Mouse (Mus musculus): ENCODE measurements around the gene Slc22a1.

Gene Slc22a1

DNA sequence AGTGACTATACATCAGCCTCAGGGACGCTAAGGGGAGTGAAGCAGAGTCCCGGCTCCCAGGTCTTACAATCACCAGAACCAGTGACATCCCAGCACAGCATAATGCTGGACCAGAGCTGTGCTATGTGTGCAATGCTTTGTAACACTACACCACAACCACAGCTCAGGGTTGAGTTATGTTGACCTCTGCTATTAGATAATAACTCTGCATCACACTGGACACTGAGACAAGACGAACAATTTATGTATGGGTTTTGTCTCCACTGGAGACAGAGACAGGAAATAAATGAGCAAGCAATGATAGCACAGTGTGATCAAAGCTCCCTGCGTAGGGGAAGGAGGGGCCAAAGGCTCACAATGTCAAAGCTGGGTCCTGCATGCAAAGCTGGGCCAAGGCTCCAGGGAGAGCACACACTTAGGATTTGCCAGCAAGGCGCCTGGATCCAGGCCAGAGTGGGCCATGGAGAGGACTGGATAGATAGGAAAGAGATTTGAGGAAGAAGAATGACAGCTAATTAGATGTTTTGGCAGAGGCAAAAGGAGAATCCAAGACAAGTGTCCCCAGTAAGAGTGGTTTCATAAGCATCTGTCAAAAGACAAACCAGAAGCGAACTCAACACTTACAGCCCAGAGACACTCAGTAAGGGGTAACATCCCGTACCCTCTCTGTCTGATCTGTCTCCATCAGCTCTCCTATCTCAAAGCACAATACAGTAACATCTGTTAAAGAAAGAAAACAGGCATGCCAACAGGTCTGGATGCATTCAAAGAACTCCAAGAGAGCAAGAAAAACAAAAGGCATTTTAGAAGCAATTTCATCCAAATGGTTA is 43.6 kb downstream of the Slc22a1 start:
- DNase-seq (ENCODE audit: low spot score in 2 of 2) = no peak

DNA sequence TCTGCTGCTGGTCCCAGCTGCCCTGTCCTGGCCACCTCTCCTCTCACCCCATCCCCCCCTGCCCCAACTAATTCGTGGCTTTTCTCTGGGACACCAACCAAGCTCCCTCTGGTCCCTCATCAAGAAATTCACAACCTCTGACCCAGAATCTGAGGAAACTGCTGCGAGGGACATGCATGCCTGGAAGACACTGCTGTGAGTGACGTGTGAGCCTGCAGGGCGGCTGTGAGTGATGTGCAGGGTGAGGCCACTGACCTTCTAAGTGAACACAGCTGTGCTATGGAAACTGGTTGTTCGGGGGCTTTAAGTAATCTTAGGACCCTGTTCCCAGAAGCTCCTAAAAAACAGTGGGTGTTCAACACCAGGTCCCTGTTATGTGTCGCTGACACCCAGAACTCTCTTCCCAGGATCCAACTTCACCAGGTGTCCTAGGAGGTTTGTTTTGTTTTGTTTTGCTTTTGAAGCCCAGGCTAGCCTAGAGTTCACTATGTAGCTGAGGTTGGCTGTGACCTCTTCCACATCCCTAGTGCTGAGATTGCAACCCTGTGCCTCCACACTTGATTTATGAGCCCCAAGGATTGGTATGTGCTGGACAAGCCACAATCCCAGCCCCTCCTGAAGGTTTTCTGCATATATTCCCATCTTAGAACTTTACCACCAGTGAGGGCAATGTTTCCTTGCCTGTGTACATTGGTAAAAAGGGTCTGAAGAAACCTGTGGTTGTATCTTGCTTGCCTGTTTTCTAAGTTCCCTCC is 44.5 kb downstream of the Slc22a1 start:
- DNase-seq (ENCODE audit: low spot score in 2 of 2) = no peak

DNA sequence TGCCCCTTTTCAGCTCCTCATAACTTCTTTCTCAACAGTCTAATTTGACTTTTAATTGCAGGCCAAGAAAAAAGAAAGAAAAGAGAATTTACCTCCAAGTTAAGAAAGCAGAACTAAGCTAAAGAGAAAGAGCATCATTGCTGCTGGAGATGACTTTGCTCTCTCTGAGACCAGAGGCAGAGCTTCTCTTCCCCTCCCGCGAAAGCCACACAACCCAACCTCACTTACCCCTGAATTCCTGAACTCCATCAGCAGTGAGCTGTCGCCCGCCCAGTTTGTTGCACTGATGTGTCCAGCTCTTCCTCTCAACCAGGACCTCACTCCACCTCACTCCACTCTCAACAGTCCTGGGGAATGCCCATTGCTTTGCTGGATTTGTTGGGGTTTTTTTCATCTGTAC is 47.6 kb downstream of the Slc22a1 start:
- no peak for DNase-seq (ENCODE audit: low spot score in 2 of 2)

DNA sequence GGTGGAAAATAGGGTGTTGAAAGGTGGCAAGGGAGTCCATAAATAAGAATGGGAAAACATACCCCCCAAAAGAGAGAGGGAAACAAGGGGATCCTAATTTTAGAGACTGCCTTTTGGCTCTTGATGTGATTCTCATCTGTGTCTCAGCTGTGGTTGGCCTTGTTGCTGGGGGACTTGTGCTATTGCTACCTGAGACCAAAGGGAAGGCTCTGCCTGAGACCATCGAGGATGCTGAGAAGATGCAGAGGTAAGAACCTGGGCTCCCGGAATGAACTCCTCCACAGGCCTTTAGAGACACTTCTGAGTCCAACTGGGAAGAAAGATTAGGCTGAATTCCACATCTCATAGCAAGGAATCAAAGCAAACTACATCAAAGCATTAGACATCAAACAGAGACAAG is 56.0 kb downstream of the Slc22a1 start:
- no peak for DNase-seq (ENCODE audit: low spot score in 2 of 2)

DNA sequence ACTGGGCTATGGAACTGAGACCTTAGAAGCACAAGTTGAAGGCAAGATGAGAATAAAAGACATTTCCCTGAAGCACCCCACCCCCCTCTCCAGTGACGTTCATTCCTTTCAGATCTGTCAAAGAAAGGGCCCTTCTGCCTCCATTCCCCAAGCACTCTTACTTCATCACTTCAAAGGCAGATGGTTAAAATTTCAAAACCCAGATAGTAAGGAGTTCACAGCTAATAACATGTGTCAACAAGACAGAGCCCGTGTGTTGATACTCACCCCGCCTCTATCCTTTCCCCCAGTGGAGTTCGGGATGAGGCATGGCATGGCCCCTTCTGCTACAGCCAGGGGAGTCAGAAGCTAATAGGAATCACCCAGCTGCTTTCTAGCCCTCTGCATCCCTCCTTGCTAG is 60.2 kb downstream of the Slc22a1 start:
- no peak for DNase-seq (ENCODE audit: low spot score in 2 of 2)

DNA sequence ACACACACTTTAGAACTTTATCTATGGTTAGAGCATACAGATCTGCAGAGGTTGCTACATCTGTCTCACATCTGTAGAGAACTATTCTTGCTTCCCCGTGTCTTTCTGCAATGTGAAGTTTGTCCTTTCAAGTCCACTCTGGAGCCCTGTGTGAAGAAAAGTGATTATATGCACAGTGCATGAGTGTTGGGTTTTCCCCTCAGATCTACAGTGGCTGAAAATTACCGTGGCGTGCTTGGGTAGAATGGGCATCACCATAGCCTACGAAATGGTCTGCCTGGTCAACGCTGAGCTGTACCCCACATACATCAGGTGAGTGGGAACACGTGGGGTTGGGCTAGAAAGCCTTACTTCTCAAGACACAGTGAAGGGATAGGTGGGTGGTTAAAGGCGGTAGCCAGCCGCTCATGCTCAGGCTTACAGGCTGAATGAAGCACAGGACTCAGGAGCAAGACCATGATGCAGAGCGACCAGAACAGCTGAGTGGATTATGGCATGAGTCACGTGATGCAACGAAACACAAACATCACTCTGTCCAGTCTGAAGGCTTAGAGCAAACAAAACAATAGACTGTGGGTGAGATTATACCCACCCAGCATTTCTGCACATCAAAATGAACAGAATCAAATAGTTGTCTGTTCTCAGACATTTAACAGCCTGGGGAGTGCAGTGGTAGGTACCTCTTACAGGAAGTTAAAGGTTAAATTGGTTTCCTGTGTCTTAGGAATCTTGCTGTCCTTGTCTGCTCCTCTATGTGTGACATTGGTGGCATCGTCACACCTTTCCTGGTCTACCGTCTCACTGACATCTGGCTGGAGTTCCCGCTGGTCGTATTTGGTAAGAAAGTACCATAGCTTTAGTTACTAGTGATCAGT is 60.9 kb downstream of the Slc22a1 start:
- no peak for DNase-seq (ENCODE audit: low spot score in 2 of 2)

DNA sequence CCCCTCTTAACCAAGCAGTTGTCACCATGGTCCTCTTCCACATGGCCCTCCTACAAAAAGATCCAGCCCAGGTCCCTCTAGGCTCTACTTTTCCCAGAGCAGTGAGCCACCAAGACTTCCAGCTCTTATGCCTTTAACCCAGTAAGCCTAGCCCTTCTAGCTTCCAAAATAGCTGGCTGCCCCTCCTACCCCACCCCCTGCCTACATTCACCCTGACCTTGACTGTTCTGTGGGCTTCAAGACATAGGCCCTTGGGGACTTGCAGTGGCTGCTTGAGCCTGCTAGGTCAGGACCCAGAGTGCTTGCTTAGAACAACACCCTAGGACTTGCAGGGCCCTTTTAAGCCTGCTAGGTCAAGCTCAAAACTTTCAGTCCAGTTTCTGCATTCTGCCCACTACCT is 68.4 kb downstream of the Slc22a1 start:
- no peak for DNase-seq (ENCODE audit: low spot score in 2 of 2)

DNA sequence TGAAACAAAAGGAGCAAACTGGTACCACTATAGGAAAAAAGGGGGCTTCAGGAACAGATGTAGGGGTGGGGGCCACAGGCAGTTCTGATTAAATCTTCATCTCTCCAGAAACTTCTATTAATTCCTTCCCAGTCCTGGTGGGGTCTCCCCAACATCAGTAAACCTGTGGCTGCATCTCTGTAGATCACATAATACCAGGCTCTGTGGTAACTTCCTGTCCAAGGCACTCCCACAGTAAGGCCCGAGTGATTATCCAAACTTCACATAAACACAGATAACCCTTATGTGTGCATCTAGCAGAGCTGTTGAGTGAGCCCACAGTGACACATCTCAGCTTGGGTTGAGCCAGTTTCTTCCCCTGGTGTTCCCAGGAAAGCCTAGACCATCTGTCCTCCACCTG is 69.0 kb downstream of the Slc22a1 start:
- no peak for DNase-seq (ENCODE audit: low spot score in 2 of 2)
